Mouse (Mus musculus): ENCODE data around the gene Pabpc4. TPM values are rescaled to one million over a fixed set of nuclear protein-coding genes. Genes with fewer than 3 reads are reported as not detected.
"Not testable (repeated sequence)": the region's sequence is repeated elsewhere in the genome, so short reads cannot be mapped to it uniquely, and the experiment has no call there.

Pabpc4 gene
- polyA plus RNA-seq, 1 experiment from 2014 or later, result 28.6 TPM

GRCm38 (mm10) chr4:123298980-123299670 is 37.0 kb downstream of the Pabpc4 start:
- Histone ChIP-seq H3K79me2 (ENCODE audit: inconsistent target) (no peaks in the 10 kb centered on the region), H3K36me3 (ENCODE audit: inconsistent target) (peaks cover 21% of the 10 kb centered on the region; the same call in 1 of the 2 replicates), H3K4me3 (ENCODE audit: inconsistent target) (no peak overlapping the region), H3K27ac (no peak overlapping the region)
- 87% methylated on average over 11 of the region's 11 CpGs for WGBS (ENCODE audit: missing documents)

DNA sequence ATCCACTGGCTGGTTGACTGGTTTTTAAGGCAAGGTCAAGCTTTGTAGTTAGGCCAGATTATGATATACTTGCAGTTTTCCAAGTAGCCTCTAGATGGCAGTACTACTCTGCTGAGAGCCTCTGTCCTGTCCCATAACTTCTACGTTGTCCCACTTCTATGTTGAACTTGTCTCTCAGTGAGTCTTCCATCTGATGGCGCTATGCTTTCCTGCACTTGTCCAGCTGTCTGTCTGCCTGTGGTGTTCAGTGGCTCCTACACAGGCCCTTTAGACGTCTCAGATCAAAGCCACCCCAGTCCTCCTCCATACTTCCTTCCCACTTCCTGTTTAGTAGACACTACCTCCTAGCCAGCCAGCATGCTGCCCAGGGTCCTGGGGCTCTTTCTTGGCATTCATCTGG is 43.6 kb downstream of the Pabpc4 start:
- 26% methylated on average over 3 of the region's 3 CpGs for WGBS (ENCODE audit: missing documents)
- Histone ChIP-seq H3K4me3 (ENCODE audit: inconsistent target) (no peak overlapping the region), H3K79me2 (ENCODE audit: inconsistent target) (no peaks in the 10 kb centered on the region), H3K36me3 (ENCODE audit: inconsistent target) (no peaks in the 10 kb centered on the region), H3K27ac (no peak overlapping the region)

GRCm38 (mm10) chr4:123306999-123307398 is 44.8 kb downstream of the Pabpc4 start:
- no peaks in the 10 kb centered on the region for H3K79me2 ChIP-seq (ENCODE audit: inconsistent target)
- 92% methylated on average over 10 of the region's 10 CpGs for WGBS (ENCODE audit: missing documents)
- H3K36me3 ChIP-seq (ENCODE audit: inconsistent target), result no peaks in the 10 kb centered on the region
- H3K4me3 ChIP-seq (ENCODE audit: inconsistent target), result no peak overlapping the region
- no peak overlapping the region for H3K27ac ChIP-seq

- no peak overlapping the region for H3K27ac ChIP-seq
- H3K79me2 ChIP-seq (ENCODE audit: inconsistent target), result no peaks in the 10 kb centered on the region
- H3K36me3 ChIP-seq (ENCODE audit: inconsistent target), result no peaks in the 10 kb centered on the region
- H3K4me3 ChIP-seq (ENCODE audit: inconsistent target), result no peak overlapping the region
- WGBS (ENCODE audit: missing documents), result 61% methylated on average over 3 of the region's 3 CpGs
Observed at GRCm38 (mm10) chr4:123308292-123308691, 46.1 kb downstream of the Pabpc4 start.

DNA sequence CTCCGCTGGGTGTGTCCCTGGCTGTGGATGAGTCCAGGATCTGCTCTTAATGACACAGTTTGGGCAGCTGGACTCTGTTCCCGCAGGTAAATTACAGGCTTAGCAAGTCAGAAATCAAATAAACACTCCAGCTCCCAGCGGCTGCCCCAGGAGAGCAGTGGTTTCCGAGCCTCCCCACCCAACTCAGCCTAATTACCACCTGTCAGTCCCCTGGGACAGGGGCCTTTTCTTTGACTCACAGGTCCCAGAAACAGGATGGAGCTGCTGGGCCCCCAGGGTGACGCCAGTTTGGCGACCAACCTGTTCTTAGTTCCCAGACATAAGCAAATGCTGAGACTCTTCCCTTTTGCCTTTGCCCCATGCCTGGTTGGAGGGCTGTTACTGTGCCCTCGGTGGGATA is 49.7 kb downstream of the Pabpc4 start:
- WGBS (ENCODE audit: missing documents), result 92% methylated on average over 7 of the region's 7 CpGs
- Histone ChIP-seq H3K79me2 (ENCODE audit: inconsistent target) (no peaks in the 10 kb centered on the region), H3K4me3 (ENCODE audit: inconsistent target) (no peak overlapping the region), H3K27ac (no peak overlapping the region), H3K36me3 (ENCODE audit: inconsistent target) (no peaks in the 10 kb centered on the region)

GRCm38 (mm10) chr4:123313010-123313409 is 50.9 kb downstream of the Pabpc4 start:
- Histone ChIP-seq H3K36me3 (ENCODE audit: inconsistent target) (no peaks in the 10 kb centered on the region), H3K27ac (no peak overlapping the region), H3K79me2 (ENCODE audit: inconsistent target) (no peaks in the 10 kb centered on the region), H3K4me3 (ENCODE audit: inconsistent target) (no peak overlapping the region)
- 15% methylated on average over 6 of the region's 6 CpGs for WGBS (ENCODE audit: missing documents)

DNA sequence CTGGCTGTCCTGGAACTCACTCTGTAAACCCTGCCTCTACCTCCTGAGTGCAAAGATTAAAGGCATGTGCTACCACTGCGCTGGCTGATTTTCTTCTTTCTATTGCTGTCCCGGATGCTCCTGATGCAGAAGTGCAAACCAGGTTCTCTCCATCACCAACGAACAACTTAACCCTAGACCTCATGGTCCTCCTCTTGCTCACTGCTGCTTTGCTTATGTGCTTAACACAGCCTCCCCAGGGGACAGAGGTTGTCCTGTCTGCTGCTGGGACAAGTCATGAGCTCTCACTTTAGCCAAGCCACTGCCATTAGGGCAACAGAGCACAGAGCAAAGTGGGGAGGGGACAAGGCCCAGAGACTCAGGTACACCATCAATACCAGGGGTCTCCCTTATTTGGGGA is 52.3 kb downstream of the Pabpc4 start:
- Histone ChIP-seq H3K36me3 (ENCODE audit: inconsistent target) (no peaks in the 10 kb centered on the region), H3K79me2 (ENCODE audit: inconsistent target) (no peaks in the 10 kb centered on the region), H3K4me3 (ENCODE audit: inconsistent target) (no peak overlapping the region), H3K27ac (no peak overlapping the region)
- WGBS (ENCODE audit: missing documents), result 100% methylated on average over 3 of the region's 3 CpGs

- not testable (repeated sequence) for H3K27ac ChIP-seq; H3K4me3 ChIP-seq (ENCODE audit: inconsistent target); H3K36me3 ChIP-seq (ENCODE audit: inconsistent target); H3K79me2 ChIP-seq (ENCODE audit: inconsistent target)
- WGBS (ENCODE audit: missing documents), result 23% methylated on average over 8 of the region's 38 CpGs
Observed at GRCm38 (mm10) chr4:123322910-123323309, 60.8 kb downstream of the Pabpc4 start.

- WGBS (ENCODE audit: missing documents), result 42% methylated on average over 13 of the region's 13 CpGs
- H3K79me2 ChIP-seq (ENCODE audit: inconsistent target), result no peaks in the 10 kb centered on the region
- no peak within 1 kb of the TSS for H3K4me3 ChIP-seq (ENCODE audit: inconsistent target)
- no peaks in the 10 kb centered on the region for H3K36me3 ChIP-seq (ENCODE audit: inconsistent target)
- H3K27ac ChIP-seq, result no peak within 1 kb of the TSS
Observed at GRCm38 (mm10) chr4:123323534-123323933, 61.4 kb downstream of the Pabpc4 start, which contains the start of gene Oxct2a. Gene Oxct2a (minus strand): TSS chr4:123323634.

DNA sequence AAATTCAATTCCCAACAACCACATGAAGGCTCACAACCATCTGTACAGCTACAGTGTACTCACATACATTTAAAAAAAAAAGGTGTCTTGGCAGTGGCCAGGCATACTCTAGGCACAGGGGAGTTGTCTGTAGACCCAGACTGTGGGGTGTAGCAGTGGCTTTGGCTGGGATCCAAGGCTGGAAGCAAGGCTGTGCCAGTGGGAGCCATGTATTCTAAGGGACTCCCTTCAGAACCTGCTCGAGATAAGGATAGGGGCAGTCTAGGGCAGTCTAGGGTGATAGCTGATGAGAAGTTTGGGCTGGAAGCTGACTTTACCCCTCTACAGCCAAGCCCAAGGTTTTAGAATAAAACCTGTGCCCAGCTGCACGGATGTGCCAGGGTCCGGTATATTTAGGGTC is 63.9 kb downstream of the Pabpc4 start:
- no peak overlapping the region for H3K4me3 ChIP-seq (ENCODE audit: inconsistent target)
- H3K27ac ChIP-seq, result no peak overlapping the region
- no peaks in the 10 kb centered on the region for H3K79me2 ChIP-seq (ENCODE audit: inconsistent target)
- WGBS (ENCODE audit: missing documents), result 39% methylated on average over 3 of the region's 3 CpGs
- H3K36me3 ChIP-seq (ENCODE audit: inconsistent target), result no peaks in the 10 kb centered on the region

DNA sequence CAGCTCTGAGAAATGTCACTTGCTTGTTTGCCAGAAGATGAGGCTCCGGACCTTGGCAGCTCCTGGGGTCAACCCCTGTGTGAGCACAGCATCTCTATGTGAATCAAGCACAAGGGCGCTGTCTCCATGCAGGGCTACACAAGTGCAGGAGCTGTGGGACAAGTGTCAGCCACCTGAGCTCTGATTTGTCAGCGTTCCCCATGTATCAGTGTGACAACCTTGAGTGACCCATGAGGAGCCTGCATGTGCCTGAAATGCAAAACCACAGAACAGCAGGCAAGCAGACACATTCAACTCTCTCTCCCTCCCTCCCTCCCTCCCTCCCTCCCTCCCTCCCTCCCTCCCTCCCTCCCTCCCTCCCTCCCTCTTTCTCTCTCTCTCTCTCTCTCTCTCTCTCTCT is 65.5 kb downstream of the Pabpc4 start:
- Histone ChIP-seq H3K4me3 (ENCODE audit: inconsistent target) (no peak overlapping the region), H3K36me3 (ENCODE audit: inconsistent target) (no peaks in the 10 kb centered on the region), H3K27ac (no peak overlapping the region), H3K79me2 (ENCODE audit: inconsistent target) (no peaks in the 10 kb centered on the region)
- 83% methylated on average over 3 of the region's 3 CpGs for WGBS (ENCODE audit: missing documents)

DNA sequence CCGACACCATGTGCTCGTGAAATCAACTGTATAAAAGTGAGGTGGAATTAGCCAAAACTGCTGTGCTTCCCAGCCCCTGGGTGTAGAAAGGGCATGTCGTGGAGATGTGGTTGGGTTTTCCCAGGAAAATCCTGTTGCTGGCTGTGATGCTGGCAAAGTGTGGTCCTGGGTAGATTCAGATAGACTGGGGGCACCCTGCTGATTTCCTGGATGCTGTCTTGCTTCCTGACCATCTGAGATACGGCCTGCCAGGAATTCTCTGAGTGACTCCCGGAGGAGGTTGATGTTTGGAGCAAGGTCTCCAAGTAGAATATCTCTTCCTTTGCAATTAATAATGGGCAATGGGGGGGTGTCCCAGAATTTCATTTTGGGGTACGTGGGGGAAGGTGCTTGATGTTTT is 66.8 kb downstream of the Pabpc4 start:
- no peaks in the 10 kb centered on the region for H3K36me3 ChIP-seq (ENCODE audit: inconsistent target)
- no peaks in the 10 kb centered on the region for H3K79me2 ChIP-seq (ENCODE audit: inconsistent target)
- 95% methylated on average over 6 of the region's 6 CpGs for WGBS (ENCODE audit: missing documents)
- H3K27ac ChIP-seq, result no peak overlapping the region
- H3K4me3 ChIP-seq (ENCODE audit: inconsistent target), result no peak overlapping the region

DNA sequence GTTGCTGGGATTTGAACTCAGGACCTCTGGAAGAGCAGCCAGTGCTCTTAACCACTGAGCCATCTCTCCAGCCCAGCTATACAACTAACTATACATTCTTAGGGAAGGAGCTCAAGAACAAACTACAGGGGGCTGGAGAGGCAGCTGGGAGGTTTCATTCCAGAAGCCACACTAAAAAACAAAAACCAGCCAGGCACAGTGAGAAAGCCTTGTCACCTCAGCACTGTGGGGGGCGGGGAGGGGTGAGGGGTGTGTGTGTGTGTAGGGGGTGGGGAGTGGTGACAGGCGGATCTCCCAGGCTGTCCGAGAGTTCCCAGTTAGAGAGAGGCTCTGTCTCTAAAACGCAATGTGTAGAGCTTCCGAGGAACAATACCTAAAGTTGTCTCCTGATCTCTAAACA is 69.2 kb downstream of the Pabpc4 start:
- Histone ChIP-seq H3K36me3 (ENCODE audit: inconsistent target) (no peaks in the 10 kb centered on the region), H3K79me2 (ENCODE audit: inconsistent target) (no peaks in the 10 kb centered on the region)

DNA sequence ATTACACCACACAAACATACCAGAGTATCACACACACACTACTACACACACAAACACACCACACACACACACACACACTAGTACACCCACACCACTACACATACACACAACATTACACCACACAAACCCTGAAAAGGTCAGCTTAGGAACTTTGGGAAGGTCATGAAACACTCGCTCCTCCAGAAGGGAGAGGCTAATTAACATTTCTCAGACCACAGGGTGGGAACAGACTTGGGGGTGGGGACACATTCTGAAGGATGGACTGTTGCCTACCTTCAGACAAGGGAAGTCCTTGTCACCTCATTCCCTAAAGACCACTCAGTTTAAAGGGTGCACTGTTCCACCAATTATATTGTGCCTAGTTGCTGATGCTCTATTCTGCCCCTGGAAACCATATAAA is 69.8 kb downstream of the Pabpc4 start:
- H3K36me3 ChIP-seq (ENCODE audit: inconsistent target); H3K4me3 ChIP-seq (ENCODE audit: inconsistent target); H3K79me2 ChIP-seq (ENCODE audit: inconsistent target); H3K27ac ChIP-seq: not testable (repeated sequence)
- WGBS (ENCODE audit: missing documents), result no CpG with 5 or more reads among the region's 1 CpGs

More for the DNA sequence above, 69.2 kb downstream of the Pabpc4 start:
- Histone ChIP-seq H3K4me3 (ENCODE audit: inconsistent target) (no peak overlapping the region), H3K27ac (no peak overlapping the region)
- 94% methylated on average over 5 of the region's 5 CpGs for WGBS (ENCODE audit: missing documents)

- no peak overlapping the region for H3K27ac ChIP-seq
- no peak overlapping the region for H3K4me3 ChIP-seq (ENCODE audit: inconsistent target)
- 100% methylated on average over 4 of the region's 4 CpGs for WGBS (ENCODE audit: missing documents)
- H3K79me2 ChIP-seq (ENCODE audit: inconsistent target), result no peaks in the 10 kb centered on the region
- no peaks in the 10 kb centered on the region for H3K36me3 ChIP-seq (ENCODE audit: inconsistent target)
Observed at GRCm38 (mm10) chr4:123333151-123333550, 71.0 kb downstream of the Pabpc4 start.

GRCm38 (mm10) chr4:123334177-123334576 is 72.0 kb downstream of the Pabpc4 start:
- H3K4me3 ChIP-seq (ENCODE audit: inconsistent target), result no peak overlapping the region
- H3K27ac ChIP-seq, result no peak overlapping the region
- no peaks in the 10 kb centered on the region for H3K79me2 ChIP-seq (ENCODE audit: inconsistent target)
- 76% methylated on average over 3 of the region's 3 CpGs for WGBS (ENCODE audit: missing documents)
- no peaks in the 10 kb centered on the region for H3K36me3 ChIP-seq (ENCODE audit: inconsistent target)
